Mouse (Mus musculus): ENCODE results near the gene Jmjd4.

GRCm38 (mm10) chr11:59423010-59423588 lies 26.7 kb upstream of the Jmjd4 start:
- TF ChIP-seq POLR2A (IDR thresholded peaks at IDR 0.05; ENCODE audit: low read depth, low read length) (no peak), CTCF (IDR thresholded peaks at IDR 0.05; ENCODE audit: extremely low read depth, insufficient read length, insufficient replicate concordance, low read depth, low read length) (no peak)
